Mouse (Mus musculus) embryo, embryonic 10 days (tissue): ENCODE data around the gene Skor1.

Experiments
- DNase-seq: peaks from one replicate; pipeline ENCODE4 v3.0.0-alpha.2; 2015; ENCODE audit warnings: low spot score

The Skor1 gene

GRCm38 (mm10) chr9:63091101-63091921, 57.5 kb downstream of the Skor1 start:
- DNase-seq: no peak

- DNase-seq: no peak
Observed at GRCm38 (mm10) chr9:63089141-63089540, 59.6 kb downstream of the Skor1 start.
